Mouse (Mus musculus) megakaryocyte-erythroid progenitor cell, adult 5-6 weeks (primary cell): ENCODE measurements around the gene 4921530L21Rik. TPM values are rescaled to one million over a fixed set of nuclear protein-coding genes. Genes with fewer than 3 reads are reported as not detected.

Source experiments
- ATAC-seq: replicated peaks from 2 replicates; pipeline ENCODE4 v1.8.0; 2016; ENCODE audit warnings: mild to moderate bottlenecking, inconsistent platforms; ENCODE audit not compliant: severe bottlenecking, poor library complexity, low FRiP score, low TSS enrichment
- total RNA-seq, 2 experiments: library from RNA; stranded (forward) in 1 of 2; stranded (reverse) in 1 of 2; fragments of 200-1000, 215-1000 nt in 1 of 2; fragments of >200 nt in 1 of 2; fragmentation: Nextera tagmentation in 1 of 2; gene quantifications; 2 replicates each; pipeline ENCODE4 v1.2.3; 2014 to 2017

4921530L21Rik gene
- total RNA-seq (2014; fragmentation: Nextera tagmentation), result not detected in 2 replicates
- total RNA-seq (2017), result not detected in 2 replicates

DNA sequence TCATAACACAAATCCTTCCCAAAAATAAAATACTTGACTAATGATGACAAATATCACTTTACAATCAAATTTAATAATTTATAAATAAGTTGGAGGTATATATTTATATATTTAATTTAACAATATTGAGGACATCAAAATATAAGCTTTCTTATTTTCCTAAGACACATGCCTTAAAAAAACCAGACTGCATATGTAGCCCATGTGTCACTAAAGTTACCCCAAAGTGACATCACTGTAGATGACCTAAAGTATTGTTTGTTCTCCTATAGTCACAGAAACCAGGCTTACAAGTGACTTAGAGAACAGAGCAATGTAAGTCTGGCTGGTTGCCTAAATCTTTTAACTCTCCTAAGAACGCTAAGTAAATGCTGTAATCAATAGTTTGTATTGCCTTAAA lies at the start of gene 4921530L21Rik:
Gene 4921530L21Rik, plus strand, starts transcription at position 301 of the 400 bp plus-strand sequence.
- no peak for ATAC-seq

DNA sequence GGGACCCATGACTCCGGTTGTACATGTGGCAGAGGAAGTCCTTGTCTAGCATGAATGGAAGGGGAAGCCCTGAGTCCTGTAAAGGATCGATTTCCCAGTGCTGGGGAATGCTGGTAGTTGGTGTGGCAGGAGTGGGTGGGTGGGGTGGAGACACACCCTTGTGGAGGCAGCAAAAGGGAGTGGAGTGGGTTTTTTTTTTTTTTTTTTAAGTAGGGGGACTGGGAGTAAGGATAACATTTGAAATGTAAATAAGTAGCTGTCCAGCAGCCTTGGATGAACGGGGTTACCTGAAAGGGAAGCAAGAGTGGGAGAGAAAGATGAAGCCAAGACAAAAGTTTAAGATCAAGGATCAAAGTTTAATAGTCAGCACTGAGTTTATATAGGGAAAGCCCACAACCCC lies 47.2 kb upstream of the 4921530L21Rik start:
- ATAC-seq, result no peak

- ATAC-seq, result no peak
Measured at GRCm38 (mm10) chr14:95862981-95863380, 18.1 kb upstream of the 4921530L21Rik start.

DNA sequence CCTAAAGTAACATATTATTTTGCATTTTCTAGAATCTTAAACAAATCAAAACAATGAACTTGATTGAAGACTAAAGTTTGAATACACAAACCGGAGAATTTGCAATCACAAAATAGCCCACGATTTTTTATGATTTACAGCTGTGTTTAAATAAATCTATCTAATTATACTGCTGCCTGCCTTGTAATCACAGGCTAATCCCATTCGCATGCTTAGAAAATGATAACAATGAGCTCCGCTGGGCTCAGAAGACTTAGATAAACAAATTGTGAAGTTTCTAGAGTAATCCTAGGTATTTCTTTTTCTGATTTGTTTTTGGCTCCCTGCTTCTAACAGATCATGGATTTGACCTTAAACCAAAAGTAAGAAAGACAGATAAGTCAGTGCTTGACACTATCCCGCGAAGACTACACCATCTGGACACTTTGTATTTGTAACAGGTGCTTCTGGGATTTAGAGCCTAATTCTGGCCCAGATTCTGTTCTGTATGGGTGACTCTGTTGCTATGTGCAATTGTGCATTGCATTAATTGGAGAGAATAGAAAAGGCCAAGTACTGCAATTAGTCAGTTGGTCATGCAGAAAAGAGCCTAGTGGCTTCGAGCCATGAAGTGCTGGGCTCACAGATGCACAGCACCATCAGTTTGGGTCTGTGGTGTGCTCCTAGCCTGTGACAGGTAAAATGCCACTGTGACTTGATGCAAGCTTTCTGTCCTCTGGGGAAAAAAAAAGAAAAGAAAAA lies 15.2 kb upstream of the 4921530L21Rik start:
- ATAC-seq, result no peak

- no peak for ATAC-seq
Measured at GRCm38 (mm10) chr14:95872020-95872419, 9.0 kb upstream of the 4921530L21Rik start.

DNA sequence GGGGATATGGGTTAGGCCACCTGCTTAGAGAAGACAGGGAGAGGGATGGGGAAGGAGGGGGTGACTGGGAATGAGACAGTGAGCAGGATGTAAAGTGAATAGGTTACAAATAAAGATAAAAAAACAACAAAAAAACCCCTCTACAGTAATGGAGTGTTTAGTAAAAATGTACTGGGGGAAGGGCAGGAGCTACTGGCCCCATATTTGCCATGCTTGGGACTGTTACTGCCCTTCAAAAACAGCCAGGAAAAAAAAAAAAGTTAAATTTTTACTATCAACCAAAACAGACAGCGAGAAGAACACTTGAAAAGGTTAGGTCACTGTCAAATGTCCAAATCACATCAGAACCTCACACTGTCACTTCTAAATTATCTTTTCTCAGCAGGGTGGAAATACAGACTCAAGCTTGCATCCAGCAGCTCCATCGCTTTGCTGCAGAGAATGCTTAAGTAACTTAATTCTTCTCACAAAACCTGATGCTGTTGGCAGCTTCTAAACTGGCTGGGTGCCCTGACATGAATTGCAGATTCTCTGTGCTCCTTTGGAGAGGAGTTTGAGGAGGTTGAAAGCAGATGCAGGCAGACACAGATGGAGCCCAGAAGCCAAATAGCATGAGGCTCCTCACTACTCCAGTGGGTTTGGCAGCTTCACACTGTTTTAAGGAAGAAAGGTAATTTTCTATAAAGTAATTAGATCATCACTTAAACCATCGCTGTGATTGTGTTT lies 4.1 kb upstream of the 4921530L21Rik start:
- no peak for ATAC-seq

DNA sequence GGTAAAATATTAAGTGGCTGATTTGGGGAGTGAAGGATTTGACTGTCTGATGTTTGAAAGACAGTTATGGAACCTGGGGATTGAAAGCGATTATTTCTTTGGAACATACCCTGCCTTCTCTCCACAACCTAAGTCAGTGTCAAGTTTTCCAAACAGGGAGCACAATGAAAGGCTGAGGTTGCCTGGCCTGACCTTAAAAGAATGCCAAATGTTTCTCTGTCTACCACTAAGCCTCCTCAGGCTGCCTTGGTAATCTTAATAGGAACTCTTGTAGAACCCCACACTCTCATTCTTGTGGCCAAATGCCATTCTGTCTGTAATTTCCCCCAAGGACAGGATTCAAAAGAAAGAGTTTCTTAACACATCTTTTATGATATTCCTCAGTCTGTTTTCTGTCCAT lies 3.5 kb upstream of the 4921530L21Rik start:
- ATAC-seq, result no peak

DNA sequence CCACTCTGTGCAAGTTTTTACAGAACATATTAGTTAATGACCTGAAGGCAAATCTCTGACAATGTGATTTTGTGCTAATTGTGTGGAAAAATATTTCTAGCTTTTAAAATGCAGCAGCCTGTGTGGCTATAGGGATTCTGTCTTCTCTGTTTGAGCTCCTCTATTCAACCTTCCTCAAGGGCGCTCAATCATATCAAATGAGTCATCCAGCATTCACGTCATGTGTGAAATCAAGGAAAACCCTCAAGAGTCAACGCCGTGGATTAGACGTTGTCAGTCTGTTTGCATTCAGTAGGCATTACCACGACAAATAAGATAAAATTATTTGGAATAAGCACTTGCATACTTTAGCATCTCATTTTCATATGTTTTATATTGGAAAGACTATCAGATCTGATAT lies 18.4 kb downstream of the 4921530L21Rik start:
- ATAC-seq, result no peak

DNA sequence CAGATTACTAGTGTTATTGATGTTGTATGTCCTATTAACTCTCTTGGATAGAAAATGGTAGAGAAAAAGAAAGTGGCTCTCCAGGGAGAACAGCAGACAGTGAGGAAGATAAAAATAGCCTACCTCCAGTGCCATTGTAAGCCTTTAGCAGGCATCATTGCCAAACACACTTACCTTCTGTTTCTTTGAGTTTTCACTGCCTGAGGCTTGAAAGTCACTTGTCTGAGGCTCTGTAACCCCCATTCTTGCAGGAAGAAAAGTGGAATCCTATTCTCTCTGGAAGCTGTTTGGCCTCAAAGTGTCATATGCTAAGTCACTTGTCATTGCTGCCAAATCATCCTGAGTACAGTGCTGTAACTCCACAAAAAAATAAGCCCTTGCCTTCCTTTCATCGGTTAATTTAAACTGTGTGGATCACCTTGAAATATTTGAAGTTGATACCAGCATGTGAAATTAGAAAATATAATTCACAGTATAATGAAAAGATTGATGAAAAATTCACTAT lies 23.6 kb downstream of the 4921530L21Rik start:
- ATAC-seq, result no peak

GRCm38 (mm10) chr14:95913293-95913692 lies 32.2 kb downstream of the 4921530L21Rik start:
- no peak for ATAC-seq

- ATAC-seq, result no peak
Measured at GRCm38 (mm10) chr14:95926742-95927141, 45.7 kb downstream of the 4921530L21Rik start.

DNA sequence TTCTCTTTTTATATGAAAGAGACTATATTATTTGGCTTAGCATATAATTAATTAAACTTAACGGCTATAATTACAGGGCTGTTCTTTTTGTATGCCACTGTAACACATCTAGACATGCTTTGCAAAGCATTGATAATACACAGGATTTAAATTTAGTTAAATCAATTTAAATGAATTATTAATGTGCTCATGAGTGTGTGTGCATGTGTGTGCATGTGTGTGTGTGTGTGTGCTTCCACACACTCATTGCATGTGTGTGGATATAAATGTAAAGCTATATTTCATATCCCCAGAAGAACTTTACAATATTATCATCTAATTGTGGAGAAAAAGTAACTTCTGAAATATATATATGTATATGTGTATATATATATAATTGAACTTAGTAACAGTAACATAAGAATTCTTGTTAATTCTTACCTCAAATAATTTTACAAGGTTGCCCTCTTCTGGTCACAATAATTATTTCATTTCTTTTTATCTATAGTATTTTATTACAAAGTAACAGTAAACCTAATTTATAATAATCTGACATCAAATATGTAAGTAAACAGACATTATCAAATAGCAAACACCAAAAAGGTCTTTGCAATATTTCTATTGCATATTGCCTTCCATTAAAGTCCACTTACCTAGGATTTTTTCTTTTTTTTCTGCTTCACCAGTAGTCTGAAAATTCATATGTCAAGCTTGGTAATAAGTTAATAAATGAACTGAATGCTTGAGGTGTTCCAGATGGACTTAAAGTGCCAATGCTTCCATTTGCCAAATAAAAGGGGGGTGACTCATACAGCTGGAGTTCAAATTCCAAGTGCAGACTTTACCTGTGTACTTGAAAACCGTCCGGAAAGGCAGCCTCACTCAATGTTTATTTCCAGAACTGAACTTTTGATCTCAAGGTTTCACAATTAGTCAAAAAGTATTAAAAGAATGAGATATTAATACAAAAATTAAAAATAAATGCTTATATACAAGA lies 47.0 kb downstream of the 4921530L21Rik start:
- no peak for ATAC-seq
